Mouse (Mus musculus): ENCODE results near the gene Slc34a2.

- TF ChIP-seq CTCF (IDR thresholded peaks at IDR 0.05; ENCODE audit: borderline replicate concordance, insufficient read depth, low read length) (no peak), POLR2A (IDR thresholded peaks at IDR 0.05; ENCODE audit: low read depth, low read length) (no peak)
These were observed 39.7 kb upstream of the Slc34a2 start for GRCm38 (mm10) chr5:52998097-52998760.

Data from embryonic fibroblast, embryonic 13.5 days (primary cell).